Mouse (Mus musculus): ENCODE measurements around the gene E130308A19Rik. TPM values are rescaled to one million over a fixed set of nuclear protein-coding genes. Genes with fewer than 3 reads are reported as not detected.

The E130308A19Rik gene
- total RNA-seq, 2 experiments from 2014 or later, result 6.1 to 10.5 TPM

GRCm38 (mm10) chr4:59630122-59630521, 4.1 kb downstream of the E130308A19Rik start:
- ATAC-seq (replicated peaks; ENCODE audit: poor library complexity, severe bottlenecking), result no peak

DNA sequence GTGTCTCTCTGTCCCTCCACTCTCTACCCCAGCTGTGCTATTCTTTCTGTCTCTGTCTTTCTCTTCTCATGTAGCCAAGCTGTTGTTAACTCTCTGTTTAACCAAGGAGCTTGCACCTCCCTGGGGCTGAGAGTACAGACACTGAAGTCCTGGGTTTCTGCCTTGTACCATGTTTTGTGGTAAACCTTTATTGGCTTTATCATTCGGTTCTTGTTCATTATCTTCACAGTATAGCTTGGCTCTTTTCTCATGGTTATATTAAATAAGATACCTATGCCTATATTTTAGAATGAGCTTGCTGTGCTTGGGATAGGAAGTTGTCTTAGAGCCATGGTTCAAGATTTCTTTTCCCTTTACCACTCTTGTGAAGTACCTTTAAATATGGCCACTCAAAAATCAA, 8.5 kb downstream of the E130308A19Rik start:
- no peak for ATAC-seq (replicated peaks; ENCODE audit: poor library complexity, severe bottlenecking)

- no peak for ATAC-seq (replicated peaks; ENCODE audit: poor library complexity, severe bottlenecking)
Observed at GRCm38 (mm10) chr4:59639163-59639562, 13.2 kb downstream of the E130308A19Rik start.

GRCm38 (mm10) chr4:59640720-59641119, 14.7 kb downstream of the E130308A19Rik start:
- ATAC-seq (replicated peaks; ENCODE audit: poor library complexity, severe bottlenecking), result no peak

DNA sequence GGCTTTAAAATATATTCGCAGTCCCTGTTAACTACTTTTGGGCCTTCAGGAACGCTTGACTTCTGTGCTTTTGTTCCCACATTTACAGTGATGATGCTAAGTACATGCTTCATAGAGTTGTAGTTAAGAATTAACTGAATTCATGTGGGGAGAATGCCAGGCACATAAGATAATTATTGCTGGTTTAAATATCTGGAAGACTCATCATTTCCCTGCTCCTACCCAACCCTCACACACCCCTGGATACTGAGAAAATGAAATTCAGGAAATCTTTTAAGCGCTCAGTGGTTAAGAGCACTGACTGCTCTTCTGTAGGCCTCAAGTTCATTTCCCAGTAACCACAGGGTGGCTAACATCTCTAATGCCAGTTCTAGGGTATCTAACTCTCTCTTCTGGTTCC, 16.0 kb downstream of the E130308A19Rik start:
- no peak for ATAC-seq (replicated peaks; ENCODE audit: poor library complexity, severe bottlenecking)

DNA sequence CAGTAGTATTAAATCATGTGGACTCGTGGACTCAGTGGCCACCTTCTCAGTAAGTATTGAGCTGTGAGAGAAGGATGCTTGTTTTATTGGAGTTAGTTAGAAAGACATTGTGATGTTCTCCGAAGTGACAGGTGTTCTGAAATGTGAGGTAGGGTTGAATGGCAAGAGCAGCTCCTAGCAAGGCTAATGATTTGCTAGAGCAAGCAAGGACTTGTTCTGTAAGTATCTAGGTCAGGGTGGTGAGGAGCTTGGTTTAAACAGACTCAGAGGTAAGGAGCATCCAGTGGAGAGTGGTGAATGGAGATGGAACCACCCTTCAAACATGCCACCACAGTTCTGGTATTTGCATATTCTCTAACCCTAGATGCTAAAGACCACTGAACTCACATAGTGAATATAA, 16.6 kb downstream of the E130308A19Rik start:
- no peak for ATAC-seq (replicated peaks; ENCODE audit: poor library complexity, severe bottlenecking)

- no peak for ATAC-seq (replicated peaks; ENCODE audit: poor library complexity, severe bottlenecking)
Observed at GRCm38 (mm10) chr4:59644431-59644830, 18.4 kb downstream of the E130308A19Rik start.

GRCm38 (mm10) chr4:59644992-59645391, 19.0 kb downstream of the E130308A19Rik start:
- ATAC-seq (replicated peaks; ENCODE audit: poor library complexity, severe bottlenecking), result no peak

- no peak for ATAC-seq (replicated peaks; ENCODE audit: poor library complexity, severe bottlenecking)
Observed at GRCm38 (mm10) chr4:59645610-59646009, 19.6 kb downstream of the E130308A19Rik start.

GRCm38 (mm10) chr4:59646020-59646696, 20.1 kb downstream of the E130308A19Rik start:
- ATAC-seq (replicated peaks; ENCODE audit: poor library complexity, severe bottlenecking), result no peak

DNA sequence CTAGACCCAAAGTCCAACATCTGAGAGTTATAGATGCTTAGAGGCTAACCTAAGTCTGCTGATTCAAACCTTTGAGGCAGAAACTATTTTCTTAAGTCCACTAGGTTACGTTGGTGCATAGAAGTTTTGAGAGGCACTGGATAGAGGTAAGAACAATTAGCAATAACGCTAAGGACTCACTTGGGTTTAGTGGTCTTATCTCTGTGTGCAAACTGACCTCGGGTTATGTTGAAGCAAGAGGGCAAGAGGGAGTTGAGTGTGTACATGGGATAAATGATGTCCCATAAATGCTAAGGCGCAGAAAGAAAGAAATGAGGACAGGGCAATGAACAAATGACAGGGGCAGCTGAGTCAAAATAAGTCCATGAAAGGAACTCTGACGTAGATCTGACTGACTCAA, 23.1 kb downstream of the E130308A19Rik start:
- ATAC-seq (replicated peaks; ENCODE audit: poor library complexity, severe bottlenecking), result no peak

GRCm38 (mm10) chr4:59652166-59652681, 26.2 kb downstream of the E130308A19Rik start:
- ATAC-seq (replicated peaks; ENCODE audit: poor library complexity, severe bottlenecking), result no peak

DNA sequence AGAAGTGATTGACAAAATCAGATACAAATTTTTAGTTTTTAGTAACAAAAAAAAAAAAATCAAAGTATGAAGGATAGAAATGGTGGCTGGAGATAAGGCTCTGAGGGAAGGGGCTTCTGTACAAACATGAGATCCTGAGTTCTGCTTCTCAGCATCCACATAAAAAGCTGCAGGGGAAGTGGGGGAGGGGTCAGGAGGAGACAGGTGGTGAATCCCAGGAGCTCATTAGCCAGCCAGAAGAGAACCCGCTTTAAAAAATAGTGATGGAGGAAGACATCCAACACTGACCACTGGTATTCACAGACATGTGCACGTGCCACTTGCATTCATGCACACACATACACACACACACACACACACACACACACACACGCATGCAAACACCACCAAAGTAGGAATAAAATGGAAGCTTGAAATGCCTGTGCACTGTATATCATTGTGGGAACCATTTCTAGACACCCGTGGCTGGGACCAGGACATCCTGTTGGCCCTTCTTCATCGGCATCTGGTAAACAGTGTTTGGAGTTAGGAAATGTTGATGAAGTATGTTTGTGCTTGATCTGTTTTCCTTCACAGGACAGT, 30.1 kb downstream of the E130308A19Rik start:
- no peak for ATAC-seq (replicated peaks; ENCODE audit: poor library complexity, severe bottlenecking)

- no peak for ATAC-seq (replicated peaks; ENCODE audit: poor library complexity, severe bottlenecking)
Observed at GRCm38 (mm10) chr4:59662163-59662562, 36.2 kb downstream of the E130308A19Rik start.

GRCm38 (mm10) chr4:59663451-59663850, 37.4 kb downstream of the E130308A19Rik start:
- ATAC-seq (replicated peaks; ENCODE audit: poor library complexity, severe bottlenecking), result no peak

- ATAC-seq (replicated peaks; ENCODE audit: poor library complexity, severe bottlenecking), result peak; percentile 44; the same call in 1 of the 2 replicates
Observed at GRCm38 (mm10) chr4:59666550-59667317, 40.7 kb downstream of the E130308A19Rik start.

DNA sequence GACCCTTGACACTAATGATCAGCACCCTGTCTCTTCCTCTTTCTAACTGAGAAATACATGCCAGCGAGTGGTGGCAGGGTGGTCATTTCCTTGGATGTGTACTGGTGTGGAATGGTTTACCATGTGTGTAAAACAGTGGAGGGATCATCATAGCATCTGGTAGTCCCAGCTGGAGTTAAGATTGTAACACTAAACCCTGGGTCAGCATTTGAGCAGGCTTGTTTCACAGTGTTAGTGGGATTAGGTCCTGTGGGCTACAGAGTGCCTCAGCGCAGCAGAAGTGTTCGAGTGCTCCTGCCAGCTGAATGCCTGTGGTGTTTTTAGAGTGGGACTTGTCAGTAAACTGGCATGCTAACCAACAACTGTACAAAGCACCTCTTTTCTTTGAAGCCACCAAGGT, 42.0 kb downstream of the E130308A19Rik start:
- ATAC-seq (replicated peaks; ENCODE audit: poor library complexity, severe bottlenecking), result peak; percentile 22; the same call in 1 of the 2 replicates

DNA sequence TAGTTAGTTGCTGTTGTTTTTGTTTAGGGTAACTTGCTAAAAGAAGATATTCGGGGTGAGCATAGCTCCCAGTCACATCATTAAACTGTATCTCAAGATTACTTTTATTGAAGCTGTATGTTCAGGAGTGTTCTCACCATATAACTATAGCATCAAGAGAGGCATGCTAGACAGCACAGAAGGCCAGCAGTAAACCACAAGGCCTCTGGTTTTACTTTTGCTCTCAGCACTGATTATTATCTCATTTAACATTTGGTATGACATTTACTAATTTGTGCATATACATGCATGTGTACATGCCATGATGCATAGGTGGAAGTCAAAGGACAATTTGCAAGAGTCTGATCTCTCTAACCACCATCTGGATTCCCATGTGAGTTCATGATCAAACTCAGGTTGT, 43.1 kb downstream of the E130308A19Rik start:
- no peak for ATAC-seq (replicated peaks; ENCODE audit: poor library complexity, severe bottlenecking)

GRCm38 (mm10) chr4:59670015-59670414, 44.0 kb downstream of the E130308A19Rik start:
- no peak for ATAC-seq (replicated peaks; ENCODE audit: poor library complexity, severe bottlenecking)

- ATAC-seq (replicated peaks; ENCODE audit: poor library complexity, severe bottlenecking), result no peak
Observed at GRCm38 (mm10) chr4:59673423-59674117, 47.6 kb downstream of the E130308A19Rik start.
